Mouse (Mus musculus): ENCODE data around the gene Whamm.

The Whamm gene

DNA sequence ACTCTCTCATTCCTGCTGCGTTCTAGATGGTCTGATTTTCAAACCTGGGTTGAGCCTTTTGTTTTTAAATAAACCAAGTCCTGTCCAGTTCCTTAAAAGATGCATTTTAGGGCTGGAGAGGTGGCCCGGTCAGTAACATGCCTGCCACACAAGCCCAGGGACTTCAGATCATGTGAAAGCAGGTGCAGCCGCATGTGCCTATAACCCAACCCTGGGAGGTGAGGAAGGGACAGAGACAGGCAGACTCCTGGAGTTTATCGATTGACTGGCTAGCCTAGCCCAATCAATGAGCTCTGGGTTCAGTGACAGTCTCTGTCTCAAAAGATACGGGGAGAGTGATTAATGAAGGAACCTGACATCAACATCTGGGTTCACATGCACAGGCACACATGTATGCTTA is 9.9 kb upstream of the Whamm start:
- no peak for DNase-seq (ENCODE audit: extremely low spot score, low read depth, low spot score)

DNA sequence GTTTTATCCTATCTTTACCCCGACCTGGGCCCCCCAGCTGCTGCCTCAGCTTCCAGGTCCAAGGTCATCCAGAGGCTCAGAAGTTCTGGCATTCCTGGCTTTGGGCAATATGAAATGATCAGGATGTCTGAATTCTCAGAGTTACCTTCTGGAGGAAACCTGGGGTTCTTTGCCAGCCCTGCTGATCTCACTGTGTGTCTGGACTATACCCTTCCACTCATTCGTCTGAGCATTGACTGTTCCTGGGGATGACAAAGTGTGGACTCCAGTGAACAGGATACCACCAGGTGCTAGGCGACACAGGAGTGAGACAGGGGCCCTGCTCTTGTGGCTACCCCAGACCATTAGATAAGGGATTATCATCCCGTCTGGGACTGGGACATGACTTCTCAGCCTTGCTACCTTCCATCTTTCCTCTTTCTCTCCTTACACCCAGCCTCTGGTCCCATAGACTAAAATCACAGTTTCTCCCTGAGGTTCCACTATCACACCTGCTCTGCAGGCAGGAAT is 7.5 kb upstream of the Whamm start:
- no peak for DNase-seq (ENCODE audit: extremely low spot score, low read depth, low spot score)

DNA sequence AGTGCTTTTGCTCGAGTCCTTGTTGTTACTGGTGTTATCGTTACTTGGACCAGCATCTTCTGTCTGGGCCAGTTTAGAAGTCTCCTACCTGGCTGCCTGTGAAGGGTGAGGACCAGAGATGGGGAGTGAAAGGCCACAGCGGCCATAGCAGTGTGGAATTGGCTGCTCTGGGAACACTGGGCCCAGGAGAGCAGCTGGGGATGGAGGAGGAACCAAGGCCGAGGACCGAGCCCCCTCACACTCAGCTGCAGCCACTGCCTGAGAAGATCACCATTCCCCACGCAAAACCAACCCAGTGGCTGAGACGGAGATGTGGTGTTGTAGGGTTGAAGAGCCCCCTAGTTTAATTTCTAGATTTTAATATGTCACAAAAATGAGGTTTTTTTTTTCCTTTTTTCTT is 6.3 kb upstream of the Whamm start:
- DNase-seq (ENCODE audit: extremely low spot score, low read depth, low spot score) = no peak

DNA sequence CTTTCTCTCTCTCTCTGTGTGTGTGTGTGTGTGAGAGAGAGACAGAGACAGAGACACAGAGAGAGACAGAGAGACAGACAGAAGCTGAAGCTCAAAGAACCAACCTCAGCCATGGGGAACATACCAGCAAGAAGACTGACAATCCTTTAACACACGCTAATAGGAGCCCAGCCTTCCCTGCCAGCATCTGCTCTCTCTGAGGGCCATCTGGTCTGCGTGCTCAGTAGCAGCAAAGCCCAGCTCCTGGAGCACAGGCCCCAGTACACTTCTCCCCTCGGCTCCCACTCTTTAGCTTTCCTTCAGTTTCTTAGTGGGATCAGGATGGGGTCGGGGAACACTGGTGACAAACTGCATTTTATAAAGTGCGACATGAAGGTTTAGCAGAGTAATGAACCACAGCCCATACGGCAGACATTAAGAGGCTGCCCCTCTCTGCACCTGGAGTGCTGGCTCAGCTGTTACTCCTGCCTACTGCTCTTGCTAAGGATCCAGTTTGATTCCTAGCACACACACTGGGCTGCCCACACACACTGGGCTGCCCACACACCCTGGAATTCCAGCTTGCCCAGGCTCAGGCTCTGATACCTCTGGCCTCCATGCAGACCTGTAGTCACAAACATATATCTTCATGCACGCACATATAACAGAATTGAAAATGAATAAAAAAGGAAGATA is 5.5 kb upstream of the Whamm start:
- no peak for DNase-seq (ENCODE audit: extremely low spot score, low read depth, low spot score)

DNA sequence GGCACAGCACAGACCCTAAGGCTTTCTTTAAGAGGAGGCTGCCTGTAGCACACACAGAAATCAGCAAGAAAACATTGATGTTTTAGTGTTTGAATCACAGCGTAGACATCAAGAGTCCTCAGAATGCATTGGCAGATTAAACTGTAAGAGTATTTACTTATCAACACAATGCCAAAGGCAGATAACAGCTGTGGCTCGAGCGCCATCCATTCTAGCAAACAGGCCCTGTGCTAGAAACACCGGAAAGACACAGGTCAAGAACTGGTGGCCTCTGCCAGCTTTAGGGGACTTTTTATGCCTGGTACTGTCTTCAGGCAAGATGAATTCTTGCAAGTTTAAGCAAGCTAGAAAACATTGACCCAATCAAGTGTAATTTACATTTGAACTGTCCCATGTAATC is 4.7 kb upstream of the Whamm start:
- DNase-seq (ENCODE audit: extremely low spot score, low read depth, low spot score) = no peak

DNA sequence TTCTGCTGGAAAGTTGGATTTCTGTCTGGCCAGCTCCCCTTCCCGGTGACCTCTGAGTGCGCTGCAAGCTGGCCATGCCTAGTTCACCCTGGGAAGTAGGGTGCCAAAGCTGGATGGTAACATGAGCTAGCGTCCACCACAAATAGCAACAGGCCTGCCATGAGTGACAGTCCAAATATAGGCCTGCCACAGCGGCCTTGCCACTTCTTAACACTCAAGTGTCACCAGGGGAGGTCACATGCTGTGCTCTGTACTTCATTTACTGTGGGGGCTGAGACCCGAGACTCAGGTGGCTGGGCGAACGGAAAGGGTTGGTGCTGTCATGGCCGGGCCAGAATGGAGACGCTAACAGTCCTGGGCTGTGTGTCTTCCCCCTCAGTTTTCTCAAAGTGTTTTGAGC is 4.2 kb upstream of the Whamm start, which contains the start of gene Fsd2:
Gene Fsd2, minus strand, starts transcription at position 53 of the 400 bp plus-strand sequence.
- DNase-seq (ENCODE audit: extremely low spot score, low read depth, low spot score) = no peak

DNA sequence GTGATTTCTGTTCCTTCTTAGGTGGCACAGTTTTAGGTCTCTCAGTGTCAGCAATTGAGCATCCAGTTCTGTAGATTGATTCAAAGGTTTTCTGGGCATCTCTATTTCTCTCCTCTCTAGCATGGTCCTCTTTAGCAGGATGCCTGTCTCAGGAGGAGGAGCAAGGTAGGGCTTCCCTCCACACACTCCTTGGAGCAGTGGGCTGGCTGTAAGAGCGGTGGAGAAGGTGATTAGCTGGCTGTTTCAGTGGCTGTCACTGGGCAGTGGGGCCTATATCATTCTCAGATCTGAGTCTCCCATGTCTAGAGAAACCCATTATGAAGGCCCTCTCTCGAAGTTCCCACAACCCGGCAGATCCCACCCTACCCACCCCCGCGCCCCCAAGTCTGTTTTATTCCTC is 3.7 kb upstream of the Whamm start:
- DNase-seq (ENCODE audit: extremely low spot score, low read depth, low spot score) = no peak

DNA sequence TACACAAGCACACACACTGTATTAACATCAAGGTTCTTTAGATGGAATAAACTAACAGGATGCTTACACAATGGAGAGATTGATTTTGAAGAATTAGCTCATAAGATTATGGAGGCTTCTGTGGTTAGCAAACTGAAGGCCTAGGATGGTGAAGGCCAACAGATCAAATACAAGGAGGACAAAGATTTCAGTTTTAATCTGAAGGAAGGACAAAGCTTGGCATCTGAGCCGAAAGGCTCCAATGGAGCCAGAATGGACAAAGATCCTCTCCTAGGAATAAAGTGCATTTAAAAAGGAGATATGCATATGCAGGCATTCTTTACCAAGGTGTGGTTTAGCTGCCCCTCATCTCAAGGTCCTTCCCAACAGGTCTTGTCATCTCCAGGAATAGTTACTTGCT is 1.2 kb upstream of the Whamm start:
- DNase-seq (ENCODE audit: extremely low spot score, low read depth, low spot score) = no peak

DNA sequence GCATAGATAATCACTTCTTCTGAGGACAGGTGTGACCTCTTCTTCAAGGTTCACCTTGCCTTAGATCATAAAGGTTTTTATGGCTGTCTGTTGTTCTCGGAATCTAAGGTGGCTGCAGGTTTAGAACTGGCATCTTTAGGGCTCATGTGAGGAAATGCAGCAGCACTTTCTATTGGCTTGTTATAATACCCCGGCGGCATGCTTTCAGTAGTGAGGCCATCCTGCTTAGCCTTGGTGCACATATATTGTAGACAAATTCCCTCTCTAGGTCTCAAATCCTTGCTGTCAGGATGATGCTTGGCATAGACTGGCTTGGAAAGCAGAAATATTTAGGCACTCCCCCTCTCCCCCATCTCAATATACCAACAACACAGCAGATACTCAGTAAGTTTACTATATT is 795 bp upstream of the Whamm start:
- no peak for DNase-seq (ENCODE audit: extremely low spot score, low read depth, low spot score)

DNA sequence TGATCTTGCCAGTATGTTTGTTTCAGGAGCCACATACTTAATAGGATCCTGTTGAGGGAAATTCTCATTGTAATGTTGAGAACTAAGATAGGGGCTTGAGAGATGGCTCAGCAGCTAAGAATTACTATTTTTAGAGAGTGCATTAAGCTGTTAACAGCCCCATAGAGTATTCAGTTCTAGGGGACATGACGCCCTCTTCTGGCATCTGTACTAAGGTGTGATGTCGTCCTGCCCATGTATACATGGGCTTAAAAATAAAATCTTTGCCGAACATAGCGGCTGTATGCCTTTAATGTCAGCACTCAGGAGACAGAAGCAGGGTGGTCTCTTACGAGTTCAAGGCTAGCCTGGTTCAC is 336 bp upstream of the Whamm start:
- DNase-seq (ENCODE audit: extremely low spot score, low read depth, low spot score) = no peak

DNA sequence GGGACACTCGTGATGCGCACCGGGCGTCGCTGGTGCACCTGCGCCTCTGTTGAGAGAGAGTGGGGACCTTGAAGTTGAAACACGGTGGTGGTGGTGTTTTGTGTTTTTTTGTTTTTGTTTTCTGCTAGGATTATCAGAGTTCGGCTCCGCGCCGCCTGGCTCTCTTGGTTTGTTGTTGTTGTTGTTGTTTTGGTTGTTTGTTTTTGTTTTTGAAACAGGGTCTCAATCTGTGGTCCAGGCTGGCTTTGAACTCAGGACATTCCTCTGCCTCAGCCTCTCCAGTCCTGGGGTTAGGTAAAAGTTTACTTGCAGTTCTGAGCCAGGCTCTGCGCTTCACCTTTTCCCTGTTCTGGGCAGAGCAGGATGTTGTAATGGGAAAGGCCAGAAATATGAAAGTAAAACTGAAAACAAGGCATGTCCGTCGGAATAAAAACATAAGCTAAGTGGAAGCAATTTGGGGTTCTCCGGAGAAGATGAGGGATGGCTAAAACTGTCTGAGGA is 925 bp downstream of the Whamm start:
- no peak for DNase-seq (ENCODE audit: extremely low spot score, low read depth, low spot score)

DNA sequence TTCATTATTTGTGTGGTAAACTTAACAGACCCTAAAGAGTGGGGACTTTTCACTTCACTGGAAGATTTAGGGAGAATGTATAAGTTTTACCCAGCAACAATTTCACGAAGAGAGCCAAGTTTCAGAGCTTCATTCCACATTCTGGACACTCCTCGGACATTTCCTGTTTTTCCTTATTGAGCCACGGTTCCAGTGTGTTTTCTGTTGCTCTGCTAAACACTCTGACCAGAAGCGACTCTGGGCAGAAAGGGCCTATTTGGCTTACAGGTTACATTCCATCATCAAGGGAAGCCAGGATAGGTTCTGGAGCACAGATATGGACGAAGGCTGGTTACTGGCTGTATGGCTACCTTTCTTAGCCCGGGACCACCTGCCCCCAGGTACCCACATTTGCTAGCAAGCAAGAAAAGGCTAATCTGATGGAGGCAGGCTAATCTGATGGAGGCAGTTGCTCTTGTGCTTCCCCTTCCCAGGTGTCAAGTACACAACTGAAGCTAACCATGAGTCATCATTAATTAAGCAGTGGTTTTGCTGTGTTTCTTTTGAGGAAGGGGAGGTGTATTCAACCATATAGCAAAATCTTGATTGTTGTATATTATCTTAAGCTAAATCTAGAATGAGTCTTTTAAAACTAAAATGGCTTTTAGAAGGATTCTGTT is 1.7 kb downstream of the Whamm start:
- DNase-seq (ENCODE audit: extremely low spot score, low read depth, low spot score) = no peak

DNA sequence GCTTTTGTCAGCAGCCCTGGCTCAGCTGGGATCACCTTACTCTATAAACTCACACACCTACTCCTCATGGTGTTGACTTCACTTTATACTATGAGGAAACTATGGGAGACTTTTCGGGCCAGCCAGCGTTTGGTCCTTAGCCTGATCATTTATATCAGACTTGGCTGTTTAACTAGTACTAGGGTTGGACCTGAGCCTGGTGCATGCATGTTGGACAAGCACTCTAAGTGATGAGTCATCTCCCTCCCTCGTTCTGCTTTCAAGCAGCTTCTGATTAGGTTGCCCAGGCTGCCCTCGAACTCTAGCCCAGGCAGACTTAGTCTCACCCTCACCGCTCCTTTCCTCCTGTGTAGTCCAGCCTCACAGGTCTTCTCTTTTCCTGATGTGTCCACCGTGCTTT is 2.3 kb downstream of the Whamm start:
- DNase-seq (ENCODE audit: extremely low spot score, low read depth, low spot score) = no peak

DNA sequence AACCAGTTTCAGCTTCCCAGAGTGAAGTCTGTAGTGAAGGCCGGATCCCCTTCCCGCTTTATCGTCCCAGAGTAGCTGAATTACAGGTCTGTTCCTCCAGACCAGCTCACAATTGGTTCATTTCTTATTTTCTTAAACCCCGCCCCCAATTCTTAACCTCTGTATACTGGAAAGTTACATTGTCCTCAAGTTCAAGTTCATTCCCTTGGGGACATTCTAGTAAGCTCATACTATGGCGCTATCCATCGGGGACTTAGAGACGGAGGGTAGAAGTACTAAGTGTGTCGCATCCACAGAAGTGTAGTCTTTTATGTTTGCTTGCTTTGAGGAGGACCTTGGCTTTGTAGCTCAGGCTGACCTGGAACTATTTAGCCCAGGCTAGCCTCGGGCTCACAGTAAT is 2.8 kb downstream of the Whamm start:
- DNase-seq (ENCODE audit: extremely low spot score, low read depth, low spot score) = no peak

DNA sequence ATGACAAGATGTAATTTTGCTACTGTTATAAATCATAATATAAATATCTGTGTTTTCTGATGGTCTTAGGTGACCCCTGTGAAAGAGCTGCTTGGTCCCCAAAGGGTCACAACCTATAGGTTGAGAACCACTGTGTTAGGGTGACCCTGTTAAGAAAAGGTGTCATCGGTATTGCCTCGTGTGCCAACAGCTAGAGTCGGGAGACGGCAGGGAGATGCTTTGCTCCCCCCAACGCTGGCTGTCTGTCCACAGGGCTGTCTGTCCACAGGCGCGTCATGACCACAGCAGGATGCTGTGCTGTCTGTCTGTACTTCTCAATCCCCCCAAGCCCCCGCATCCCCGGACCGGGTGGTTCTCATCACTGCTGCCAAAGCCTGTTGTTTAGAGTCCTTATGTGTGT is 4.5 kb downstream of the Whamm start:
- DNase-seq (ENCODE audit: extremely low spot score, low read depth, low spot score) = no peak

DNA sequence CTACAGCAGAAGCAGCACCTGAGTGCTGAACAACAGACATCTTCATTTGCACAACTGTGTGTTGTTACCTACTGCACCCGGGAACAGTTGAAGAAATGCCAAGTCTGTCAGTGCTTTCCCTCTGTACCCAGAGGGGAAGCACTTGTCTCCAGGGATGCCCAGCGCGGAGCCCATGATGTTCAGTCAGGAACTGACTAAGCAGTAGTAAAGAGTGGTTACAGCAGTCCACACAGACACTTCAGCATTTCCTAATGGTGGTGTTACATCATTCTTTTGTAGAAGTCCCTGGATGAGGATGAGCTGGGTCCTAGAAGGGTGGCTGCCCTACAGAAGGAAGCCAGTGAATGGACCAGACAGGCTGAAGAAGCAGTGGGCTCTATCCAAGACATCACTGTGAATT is 6.8 kb downstream of the Whamm start:
- DNase-seq (ENCODE audit: extremely low spot score, low read depth, low spot score) = no peak

DNA sequence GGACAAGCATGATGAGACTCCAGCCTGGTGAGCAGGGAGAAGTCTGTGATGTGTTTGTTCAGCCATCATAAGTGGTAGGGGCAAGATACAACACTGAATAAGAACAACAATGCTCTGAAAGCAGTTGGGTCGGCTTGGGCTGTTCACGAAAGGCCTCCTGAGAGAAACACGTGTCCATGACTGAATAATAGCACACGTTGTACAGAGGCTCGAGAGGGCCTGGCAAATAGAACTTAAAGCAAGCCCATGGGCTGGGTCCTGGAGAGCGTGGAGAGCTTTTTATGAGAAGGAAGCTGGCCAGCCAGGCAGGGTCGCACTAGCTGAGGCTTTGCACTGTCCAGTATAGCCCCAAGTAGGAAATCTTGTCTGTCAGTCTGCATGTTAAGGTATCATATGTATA is 7.3 kb downstream of the Whamm start:
- DNase-seq (ENCODE audit: extremely low spot score, low read depth, low spot score) = no peak

DNA sequence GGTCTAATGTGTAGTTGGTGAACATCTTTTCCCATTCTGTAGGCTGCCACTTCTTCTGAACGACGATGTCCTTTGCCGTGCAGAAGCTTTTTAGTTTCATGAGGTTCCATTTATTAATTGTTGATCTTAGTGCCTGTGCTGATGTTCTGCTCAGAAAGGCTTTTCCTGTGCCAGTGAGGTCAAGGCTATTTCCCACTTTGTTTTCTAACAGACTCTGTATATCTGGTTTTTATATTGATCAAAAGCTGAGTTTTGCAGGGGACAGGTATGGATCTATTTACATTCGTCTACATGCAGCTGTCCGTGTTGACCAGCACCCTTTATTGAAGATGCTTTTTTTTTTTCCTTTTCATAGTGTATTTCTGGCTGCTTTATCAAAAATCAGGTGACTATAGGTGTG is 8.2 kb downstream of the Whamm start:
- DNase-seq (ENCODE audit: extremely low spot score, low read depth, low spot score) = no peak

DNA sequence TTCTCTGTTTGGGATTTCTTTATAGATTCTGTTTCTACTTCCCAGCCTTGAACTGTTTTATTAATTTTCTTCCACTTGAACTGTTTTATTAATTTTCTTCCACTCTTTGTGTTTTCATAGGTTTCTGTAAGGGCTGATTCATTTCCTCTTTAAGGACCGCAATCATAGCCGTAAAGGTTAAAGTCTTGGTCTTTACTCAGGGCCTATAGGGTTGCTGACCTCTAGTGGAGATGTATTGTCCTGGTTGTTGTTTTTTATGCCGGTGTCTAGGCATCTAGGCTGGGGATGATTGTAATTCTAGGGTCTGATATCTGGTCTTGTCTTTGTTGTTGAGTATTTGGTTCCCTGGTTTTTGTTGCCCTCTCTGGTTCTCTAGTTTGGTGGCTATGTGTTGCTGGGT is 12.4 kb downstream of the Whamm start:
- no peak for DNase-seq (ENCODE audit: extremely low spot score, low read depth, low spot score)

DNA sequence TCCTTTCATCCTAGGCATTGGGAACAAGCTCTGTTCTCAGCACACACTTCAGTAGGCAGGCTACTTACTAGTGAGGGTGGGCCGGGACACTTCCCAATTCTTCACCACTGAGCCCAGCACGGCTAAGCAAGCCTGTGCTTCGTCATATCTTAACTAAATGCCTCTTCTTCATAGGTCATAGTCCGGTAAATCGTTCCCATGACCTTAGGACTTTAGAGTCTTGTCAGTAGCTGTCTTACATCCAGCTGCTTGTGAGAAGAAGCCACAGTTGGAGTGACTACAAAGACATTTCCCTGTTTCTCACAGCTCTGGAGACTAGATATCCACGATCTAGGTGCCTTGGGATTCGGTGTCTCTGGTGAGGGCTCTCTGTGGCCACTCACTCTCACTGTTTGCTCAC is 14.3 kb downstream of the Whamm start:
- DNase-seq (ENCODE audit: extremely low spot score, low read depth, low spot score) = no peak

DNA sequence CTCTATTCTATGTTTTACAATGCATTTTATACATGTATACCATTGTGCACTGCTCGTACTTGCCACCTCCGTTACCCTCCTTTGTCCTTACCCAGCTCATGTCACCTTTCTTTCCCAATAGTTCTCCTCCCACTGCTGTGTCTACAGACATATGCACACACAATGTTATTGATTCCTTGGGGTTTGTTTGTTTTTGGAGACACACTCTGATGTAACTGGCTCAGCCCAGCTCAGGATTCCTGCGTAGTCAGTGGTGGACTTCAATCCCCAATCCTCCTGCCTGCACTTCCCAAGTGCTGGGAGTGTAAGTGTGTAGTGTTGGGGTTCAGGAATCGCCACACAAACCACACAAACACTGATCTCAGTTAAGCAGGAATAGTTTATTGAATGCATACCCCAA is 16.2 kb downstream of the Whamm start:
- DNase-seq (ENCODE audit: extremely low spot score, low read depth, low spot score) = no peak

DNA sequence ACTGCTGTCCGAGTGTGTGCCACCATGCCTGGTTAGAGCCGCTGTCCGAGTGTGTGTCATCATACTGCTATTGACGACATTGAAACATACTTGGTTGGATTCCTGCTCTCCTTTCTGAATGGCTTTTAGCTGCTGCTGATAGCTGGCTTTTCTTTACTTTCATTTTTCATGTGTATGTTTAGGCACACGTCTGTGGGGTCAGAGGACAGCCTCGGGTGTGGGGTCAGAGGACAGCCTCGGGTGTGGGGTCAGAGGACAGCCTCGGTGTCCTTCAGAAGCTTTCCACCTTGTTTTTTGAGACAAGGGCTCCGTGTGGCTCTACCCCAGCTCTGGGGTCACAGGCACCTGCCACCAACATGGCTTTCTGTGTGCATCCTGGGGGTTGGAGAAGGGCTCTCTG is 21.6 kb downstream of the Whamm start:
- no peak for DNase-seq (ENCODE audit: extremely low spot score, low read depth, low spot score)

DNA sequence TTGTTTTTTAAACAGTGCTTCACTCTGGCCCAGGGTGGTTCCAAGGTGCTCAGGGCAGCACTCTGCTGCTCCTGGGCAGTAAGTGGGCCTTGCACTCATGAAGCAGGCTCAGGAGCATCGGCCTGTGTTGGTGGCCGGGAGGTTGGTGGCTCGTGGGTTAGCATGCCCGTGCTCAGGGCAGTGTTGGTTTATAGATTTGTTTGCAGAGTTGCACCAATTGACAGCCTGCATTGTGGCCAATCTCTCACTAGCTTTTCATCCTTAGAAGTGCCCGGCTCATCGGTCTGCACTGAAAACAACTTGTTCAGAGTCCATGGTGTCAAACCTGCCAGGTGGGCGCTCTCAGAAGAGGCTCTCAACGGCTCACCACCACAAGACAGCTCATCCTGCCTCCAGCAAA is 22.3 kb downstream of the Whamm start:
- DNase-seq (ENCODE audit: extremely low spot score, low read depth, low spot score) = no peak

Measured in hindlimb bud, embryonic 11.5 days (tissue).